Mouse (Mus musculus): ENCODE results near the gene Lgi4.
A peak's percentile ranks its signal among the peaks of the same experiment; 100 is the strongest.

Lgi4 gene

DNA sequence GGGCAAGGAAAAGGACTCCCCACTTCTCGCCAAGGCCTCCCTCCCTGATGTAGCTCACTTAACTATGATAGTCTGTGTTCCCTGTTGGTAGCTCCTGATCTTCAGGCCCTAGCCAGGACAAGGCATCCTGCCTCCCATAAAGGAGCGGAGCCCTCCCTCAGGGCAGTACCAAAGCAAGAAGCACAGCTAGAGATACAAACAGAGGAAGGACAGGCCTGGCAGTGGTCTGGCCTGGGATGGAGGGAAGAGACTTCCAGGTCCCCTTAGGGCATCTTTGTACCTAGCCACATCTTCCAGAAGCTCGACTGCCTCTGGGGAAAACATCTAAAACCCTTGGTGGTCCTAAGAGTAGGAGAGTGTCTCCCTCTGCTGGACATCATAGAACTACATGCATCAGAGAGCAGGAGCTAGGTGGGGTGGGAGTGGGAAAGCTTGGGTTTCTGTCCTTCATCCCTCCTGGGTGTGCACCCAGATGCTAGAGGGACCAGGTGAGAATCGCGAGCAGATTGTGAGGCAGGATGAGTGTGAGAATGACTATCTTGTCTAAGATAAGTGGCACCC lies 18.8 kb downstream of the Lgi4 start:
- DNase-seq = peak in 1 of 2 experiments; percentile 56

DNA sequence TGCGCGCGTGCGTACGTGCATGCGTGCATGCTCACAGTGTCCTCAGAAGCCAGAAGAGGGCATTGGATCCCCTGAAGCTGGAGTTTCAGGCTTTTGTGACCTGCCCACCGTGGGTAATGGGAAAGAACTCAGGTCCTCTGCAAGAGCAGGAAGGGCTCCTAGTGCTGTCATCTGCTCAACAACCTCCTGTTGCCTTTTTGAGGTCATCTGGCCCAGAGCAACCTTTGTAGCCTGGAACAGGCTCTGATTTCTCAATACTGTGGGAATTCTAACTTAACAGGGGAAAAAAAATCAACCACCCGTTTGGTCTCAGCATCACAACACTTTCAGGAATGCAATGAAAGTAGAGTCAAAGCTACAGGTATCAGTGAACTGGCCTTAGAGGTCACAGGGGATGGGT lies 20.5 kb downstream of the Lgi4 start:
- DNase-seq = no peak

DNA sequence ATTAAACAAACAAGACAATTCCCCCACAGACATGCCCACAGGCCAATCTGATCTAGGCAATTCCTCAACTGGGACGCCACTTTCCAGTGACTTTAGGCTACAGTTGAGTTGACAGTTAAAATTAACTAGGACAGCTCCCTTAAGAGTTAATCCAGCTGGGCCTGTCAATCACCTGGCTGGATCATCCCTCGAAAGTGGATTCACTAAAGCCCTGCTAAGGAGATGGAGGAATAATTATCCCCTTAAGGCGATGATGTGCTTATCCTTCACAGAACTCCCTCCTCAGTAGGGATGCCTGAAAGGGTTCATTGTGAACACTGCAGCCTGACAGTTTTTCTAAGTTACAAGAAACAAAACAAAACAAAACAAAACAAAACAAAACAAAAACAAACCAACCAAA lies 21.5 kb downstream of the Lgi4 start:
- no peak for DNase-seq

DNA sequence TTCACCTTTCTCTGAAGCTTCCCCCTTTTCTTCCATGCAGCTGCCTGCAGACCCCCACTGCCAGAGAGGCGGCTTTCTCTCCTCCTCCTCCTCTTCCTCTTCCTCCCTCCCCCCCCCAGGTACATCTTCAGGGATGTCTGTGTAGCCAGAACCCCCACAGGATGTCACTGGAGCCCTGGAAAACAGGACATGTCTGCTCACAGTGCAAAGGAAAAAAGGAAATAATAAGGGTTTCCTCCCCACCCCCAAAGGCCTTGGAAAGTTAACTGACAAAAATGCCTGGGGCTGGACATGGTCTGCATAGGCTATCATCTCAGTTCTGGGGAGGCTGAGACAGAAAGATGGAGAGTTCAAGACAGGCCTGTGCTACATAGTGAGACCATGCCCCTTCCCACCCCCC lies 22.0 kb downstream of the Lgi4 start:
- no peak for DNase-seq

DNA sequence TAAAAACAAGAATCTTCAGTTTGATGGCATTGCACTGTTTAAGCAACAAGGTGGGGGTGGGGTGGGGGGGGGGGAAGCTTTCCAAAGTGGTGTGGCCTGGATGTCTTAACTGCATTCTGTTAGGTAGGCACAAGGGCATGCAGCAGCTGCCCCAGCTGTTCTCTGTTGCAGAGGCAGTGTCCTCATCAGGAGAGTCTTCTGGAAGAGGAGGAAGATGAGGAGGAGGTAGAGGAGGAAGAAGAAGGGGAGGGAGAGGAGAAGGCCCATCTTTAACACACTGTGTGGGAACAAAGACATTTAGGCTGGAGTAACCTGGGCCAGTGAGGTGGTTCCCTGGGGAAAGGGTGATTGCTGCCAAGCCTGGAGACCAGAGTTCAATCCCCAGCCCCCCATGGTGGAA lies 23.0 kb downstream of the Lgi4 start:
- DNase-seq = no peak

DNA sequence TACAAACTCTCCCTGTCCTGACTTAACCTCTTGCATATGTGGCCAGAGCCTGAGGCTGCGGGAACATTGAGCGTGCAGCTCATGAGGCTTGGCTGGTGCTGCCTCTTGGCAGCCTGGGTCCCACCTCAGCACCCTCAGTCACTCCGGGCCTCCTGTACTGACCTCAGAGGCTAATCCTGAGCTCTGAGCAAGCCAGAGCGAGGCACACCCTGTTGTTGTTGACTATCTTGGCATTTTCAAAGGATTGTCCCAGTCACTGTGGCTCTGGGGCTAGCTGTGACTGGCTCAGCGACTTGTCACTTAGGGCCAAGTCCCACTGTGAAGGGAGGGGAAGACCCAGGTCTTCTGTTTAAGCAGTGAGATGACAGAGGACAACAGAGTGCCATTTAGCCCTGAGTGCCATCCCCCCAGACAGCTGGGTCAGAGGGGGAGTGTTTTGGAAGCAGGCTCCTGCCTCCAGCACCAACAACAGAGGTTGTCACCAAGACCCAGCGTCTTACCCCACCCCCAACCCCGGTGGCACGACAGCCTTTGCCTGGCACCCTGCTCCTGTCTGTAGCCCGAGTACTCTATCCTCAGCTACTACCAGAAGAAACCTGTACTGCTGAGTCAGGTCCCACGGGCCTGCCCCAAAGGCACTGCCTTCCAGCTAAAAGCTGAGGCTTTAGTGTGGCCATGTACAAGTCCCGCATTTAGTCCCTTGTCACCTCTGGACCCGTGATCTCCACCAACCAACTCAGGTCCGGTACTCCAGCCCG lies 23.9 kb downstream of the Lgi4 start:
- DNase-seq = peak; percentile 14 to 75

DNA sequence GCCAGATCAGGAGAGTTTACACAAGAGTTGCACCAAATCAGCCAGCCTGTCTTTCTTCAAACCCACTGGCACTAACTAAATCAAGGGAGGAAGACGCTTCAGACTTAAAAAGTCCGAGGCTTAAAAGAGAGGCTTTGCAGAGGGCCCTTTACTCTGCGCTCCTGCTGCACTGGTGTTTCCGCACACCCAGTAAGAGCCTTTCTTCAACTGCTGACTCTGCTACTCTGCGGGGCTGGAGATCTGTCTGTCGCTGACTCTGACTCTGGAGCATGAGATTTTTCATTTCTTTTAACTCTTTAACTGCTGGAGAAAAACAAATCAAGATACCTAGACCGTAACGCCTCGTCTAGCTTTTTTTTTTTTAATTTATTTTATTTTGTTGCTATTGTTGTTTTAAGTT lies 25.0 kb downstream of the Lgi4 start:
- DNase-seq = no peak

DNA sequence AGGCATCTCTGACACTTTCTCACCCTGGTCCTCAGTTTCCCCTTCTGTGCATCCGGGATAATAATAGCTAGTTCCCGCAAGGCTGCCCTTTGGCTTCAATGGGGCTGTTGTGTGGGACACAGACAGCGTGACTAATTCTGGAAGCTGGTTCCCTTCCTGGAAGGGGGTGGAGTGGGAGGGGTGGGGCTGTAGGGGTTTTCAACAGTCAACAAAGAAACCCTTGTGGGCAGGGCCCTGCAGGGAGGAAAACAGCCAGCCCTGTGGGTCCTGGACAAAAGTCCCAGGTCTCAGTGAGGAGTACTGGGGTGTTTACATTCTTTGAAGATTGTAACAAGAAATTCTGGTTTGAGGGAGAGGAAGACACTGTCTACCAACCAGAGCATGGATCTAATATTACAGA lies 26.0 kb downstream of the Lgi4 start:
- DNase-seq = peak; percentile 28 to 64

DNA sequence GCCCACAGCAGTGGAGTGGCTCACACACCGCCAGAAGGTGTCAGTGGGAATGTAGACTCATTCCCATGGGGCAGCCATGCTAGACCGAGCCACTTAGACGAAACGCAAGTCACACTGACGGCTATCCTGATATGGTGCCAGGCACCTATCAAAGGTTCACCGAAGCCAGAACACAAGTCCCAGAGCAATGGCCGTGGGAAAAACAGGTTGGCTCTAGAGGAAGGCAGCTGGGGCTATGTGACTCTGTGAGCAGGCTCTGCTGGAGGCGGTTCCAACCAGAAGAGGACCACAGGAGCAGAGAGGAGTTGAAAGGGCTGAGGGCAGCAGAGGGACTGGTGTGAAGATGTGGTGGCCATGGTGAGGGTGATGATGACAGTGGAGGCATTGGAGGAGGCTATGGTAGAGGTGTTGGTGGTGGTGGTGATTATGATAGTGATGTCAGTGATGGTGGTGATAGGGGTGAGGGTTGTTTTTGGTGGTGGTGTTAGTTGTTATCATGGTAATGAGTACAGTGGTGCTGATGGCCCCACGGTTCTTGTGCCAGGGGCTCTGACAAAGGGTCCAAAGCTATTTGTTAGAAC lies 27.1 kb downstream of the Lgi4 start:
- no peak for DNase-seq

DNA sequence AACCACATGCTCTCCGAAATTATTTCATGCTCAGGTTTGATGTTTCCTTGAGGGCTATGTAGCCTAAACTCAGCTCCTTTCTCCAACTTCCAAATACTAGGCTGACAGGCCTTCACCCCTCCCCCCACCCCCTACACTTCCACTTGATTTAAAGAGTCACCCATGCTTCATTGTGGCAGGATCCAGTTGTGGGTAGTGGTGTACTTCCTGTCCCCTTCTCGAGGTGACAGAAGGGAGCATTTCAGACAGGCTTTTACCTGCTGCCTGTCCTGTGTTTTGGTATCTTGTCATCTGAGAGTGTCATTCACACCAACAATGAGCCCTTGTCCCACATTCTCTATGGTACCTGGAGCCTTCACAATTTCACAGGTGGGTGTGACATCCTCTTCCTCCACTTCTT lies 28.1 kb downstream of the Lgi4 start:
- DNase-seq = no peak

DNA sequence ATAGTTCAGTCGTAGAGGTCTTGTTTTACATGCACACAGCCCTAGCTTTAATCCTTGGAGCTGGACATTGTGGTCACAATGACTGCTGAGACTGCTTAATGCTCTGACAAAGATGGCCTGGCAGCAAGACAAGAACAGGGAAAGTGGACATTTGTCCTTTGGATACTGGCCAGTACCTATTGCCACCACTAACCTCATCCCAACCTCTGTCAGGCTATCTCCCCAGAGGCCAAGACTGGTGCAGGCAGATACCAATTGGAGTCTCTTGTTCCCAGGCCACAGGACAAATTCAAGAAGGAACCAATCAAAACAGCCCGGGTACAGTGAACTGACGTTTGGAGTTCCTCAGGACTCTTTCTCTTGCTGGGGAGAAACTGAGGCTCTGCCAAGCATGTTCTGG lies 29.1 kb downstream of the Lgi4 start:
- DNase-seq = no peak

DNA sequence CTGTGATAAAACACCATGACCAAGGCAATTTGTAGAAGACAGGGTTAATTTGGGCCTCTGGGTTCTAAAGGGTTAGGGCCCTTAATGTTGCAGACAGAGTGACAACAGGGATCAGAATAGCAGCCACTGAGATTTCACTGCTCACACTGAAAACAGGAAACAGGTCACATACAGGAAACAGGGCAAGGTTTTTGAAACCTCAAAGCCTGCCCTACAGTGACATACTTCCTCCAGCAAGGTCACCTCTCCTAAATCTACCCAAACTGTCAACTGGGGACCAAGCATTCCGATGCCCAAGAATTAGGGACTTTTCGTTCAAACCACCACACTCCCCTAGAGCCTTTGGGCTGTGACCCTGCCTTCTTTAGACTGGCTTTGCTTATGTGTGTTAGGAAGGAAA lies 30.6 kb downstream of the Lgi4 start:
- DNase-seq = no peak

DNA sequence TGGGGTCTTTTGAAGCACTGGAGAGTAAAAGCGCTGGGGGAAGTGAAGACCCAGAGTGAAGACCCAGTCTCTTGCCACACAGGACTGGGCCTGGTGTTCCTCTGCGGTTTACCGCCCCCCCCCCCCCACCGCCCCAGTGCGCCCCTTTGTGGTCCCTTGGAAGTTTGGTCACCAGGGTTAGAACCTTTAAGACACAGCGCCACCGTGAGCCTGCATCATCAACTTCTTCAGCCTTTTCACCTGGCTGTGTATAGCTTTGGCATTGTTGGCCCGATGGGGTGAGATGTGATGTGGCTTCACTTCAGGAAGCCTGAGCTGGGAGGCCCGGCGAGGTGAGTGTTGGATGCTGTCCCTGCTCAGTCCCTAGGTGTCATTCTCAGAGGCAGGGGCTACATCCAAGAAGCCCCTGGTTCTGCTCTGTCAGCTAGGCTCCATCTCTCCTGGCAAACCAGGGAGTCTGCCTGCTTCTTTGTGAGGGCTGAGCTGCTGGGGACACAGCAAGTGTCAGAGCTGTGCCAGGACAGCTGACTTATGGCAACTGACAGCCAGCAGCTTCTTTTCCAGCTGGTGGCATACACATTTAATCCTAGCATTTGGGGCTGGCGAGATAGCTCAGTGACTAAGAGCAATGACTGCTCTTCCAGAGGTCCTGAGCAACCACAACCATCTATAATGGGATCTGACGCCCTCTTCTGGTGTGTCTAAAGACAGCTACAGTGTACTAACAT lies 35.8 kb downstream of the Lgi4 start:
- no peak for DNase-seq

DNA sequence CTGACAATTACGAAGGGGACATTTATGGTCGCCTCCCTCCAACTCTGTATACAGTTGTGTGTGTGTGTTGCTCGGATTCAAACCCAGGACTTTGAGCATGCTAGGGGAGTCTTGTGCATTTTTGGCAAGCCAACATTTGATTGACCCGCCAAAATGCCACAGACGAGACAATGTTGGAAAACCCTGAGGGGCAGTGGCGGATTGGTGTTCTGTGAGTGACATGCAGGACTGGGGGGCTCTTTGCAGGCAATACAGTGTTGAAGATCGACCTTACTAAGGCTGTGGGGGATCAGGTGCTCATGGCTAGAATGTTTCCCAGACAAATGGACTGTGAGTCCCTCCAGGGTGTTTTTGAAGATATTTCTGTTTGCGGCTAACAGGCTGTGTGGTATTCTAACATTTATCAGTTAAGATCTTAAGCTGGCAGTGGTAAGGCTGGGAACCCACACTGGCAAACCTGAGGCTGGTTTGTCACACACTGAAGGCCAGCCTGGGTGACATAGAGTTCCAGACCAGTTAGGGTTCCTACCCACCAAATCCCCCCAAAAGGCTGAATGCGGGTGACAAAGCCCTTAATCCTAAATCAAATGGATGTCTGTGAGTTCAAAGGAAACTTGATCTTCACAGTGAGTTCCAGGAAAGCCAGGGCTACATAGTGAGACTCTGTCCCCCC lies 37.9 kb downstream of the Lgi4 start:
- no peak for DNase-seq

DNA sequence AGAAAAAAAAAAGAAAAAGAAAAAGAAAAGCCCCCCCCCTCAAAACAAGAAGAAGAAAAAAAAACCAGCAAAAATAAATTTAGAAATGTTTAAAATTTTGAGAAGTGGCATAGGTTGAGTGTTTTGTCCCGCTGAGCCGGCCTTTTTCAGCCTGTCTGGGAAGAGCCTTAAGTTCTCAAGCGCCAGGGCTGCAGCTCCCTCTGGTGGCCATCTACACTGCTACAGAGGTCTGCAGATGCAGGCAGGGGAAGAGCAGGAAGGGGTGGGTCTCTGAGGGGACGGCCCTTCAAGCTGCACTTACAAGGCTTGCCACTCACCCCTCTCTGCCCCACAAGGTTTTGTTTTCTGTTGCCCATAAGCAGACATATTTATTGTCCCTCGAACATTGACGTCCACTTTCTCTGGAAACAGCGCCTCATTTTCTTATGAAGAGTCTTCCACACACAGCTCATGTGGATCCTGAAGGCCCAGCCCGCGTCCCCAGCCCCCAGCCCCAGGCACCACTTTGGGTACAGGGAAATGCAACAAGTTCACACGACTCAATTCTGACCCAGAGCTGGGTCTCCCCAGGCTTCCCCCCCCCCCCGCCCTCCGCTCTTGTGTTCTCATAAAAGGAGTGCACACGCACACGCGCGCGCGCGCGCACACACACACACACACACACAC lies 38.6 kb downstream of the Lgi4 start:
- DNase-seq = peak; percentile 93 to 97

DNA sequence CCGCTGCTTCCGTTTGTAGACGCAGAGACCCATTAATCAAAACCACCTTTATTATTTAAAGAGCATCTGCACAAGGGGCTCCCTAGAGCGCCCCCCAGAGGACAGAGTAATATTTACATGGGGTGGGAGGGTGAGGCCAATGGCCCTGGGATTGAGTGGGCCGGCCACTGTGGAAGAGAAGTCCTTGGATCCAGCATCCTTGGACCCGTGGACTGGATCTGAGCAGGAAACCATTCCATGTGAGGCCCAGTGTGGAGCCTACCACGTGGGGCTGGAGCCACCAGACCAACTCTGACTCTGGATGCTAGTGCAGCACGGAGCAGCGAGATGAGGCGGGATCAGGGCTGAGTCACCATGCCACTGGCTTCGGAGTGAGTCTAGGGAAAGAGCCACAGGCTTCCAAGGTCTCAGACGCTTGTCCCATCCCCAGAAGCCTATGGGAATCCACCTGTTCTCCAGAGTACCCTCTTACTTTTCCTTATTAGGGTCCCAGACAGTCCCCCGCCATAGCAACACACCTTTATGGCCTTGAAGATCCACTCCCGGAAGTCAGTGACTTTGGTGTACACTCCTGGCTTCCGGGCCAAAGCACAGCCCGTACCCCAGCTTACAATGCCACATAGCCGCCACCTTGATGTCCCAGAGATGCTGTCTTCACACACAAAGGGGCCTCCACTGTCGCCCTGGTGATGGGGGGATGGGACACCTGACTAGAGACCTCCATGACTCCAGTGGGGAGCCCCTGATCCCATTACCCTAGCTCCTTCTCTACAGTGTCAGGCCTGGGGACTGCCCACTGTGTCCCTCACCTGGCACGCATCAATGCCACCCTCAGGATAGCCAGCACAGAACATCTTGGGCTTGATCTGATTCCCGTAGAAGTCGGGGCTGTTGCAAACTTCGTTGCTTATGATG lies 39.8 kb downstream of the Lgi4 start:
- peak in 1 of 2 experiments; percentile 49 for DNase-seq

DNA sequence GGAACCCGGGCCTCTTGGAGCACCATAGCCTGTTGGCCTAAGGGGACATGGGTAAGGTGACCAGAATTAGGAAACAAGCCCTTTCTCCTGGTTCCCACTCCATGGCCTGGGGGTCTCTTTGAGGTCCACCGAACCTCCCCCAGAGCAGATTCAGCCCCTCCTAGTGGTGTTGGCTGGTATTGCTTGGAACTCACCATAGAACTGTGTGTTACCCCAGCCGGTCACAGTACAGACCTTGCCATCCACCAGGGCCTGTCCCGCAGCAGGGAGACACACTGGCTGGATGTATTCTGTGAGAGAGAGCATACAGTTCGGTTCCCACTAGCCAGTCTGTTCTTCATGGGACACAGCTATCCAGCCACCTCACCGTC lies 40.5 kb downstream of the Lgi4 start:
- DNase-seq = no peak

DNA sequence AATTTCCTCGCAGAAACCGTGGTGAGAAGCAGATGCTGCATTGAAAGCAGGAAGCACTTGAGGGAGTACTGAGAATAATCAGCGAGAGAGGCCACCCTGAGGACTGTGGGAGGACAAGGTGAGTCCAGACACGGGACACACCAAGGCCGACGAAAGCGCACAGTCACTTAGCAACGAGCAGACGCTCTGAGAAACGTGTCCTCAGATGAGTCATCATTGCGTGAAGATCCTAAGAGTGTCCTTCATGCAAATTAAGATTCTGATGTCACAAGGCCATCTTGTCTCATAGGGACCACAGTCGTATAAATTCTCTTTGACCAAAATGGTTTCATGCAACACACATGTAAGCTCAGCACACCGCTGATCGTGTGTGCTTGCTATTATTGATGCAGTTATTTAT lies 41.6 kb downstream of the Lgi4 start:
- no peak for DNase-seq

DNA sequence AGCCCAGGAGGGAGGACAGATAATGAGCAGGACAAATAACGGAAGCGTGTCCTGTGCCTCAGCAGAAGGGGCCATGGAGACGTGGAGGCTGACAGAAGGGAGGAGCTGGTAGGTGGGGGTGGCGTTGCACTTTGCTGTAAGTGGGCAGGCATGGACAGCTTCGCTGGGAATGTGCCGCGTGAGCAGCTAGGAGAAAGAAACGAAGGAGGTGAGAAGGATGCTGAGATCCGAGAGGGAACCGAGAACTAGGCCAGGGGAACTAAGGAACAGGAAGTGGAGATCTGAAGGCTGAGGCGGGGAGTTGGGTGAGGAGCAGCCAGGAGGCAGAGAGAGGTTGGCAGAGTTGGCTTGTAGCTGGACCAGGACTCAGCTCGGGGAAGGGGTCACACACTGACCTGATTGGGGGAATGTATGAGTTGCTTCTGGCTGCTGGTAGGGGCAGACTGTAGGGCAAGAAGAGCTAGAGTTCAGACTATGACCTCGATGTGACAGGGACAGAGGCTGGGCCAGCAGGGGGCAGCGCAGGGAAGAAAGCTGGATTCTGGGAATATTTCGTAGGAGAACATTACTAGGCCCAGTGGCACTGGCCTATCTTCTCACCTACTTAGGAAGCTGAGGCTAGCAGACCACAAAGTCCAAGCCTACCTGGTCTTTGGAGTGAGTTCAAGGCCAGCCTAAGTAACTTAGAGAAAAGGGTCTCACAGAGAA lies 46.1 kb downstream of the Lgi4 start:
- peak; percentile 80 to 86 for DNase-seq

DNA sequence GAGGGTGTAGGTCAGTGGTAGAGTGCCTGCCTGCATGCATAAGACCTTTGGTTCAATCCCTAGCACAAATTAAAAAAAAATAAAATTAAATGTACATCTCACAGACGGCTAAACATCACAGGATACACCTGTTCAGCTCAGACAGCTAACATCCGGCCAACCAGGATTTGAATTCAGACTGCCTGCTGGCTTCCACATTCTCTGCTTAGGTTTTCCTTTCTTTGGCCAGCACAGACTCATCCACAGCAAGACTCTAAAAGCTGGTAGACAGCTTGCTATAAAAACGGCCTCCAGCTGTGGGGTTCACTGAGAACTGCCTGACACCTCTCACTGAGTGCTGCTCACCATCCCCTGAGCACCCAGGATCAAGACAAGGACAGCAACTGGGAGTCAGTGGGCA lies 47.0 kb downstream of the Lgi4 start:
- no peak for DNase-seq

DNA sequence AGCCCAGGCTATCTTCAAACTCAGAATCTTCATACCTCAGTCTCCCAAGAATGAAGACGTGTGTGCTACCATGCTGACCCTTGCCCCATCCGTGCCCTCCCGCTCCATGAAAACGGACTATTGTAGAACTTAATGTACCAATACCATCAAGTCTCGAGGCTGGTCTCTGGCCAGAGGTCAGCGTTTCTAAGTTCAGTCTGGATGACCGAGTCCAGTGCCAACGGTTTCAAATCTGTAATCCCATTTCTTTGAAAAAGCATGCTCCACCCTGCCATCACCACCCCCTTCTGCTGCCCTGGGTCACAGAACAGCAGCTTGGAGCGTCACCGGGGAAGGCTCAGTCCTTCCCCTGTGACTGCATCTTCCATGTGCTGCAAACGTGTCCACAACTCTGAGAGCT lies 48.6 kb downstream of the Lgi4 start:
- DNase-seq = peak; percentile 64 to 88

Measured in kidney, postnatal 25 days (tissue).